Mouse (Mus musculus): Measurements from ENCODE around the gene Sec31b.

Sec31b gene

DNA sequence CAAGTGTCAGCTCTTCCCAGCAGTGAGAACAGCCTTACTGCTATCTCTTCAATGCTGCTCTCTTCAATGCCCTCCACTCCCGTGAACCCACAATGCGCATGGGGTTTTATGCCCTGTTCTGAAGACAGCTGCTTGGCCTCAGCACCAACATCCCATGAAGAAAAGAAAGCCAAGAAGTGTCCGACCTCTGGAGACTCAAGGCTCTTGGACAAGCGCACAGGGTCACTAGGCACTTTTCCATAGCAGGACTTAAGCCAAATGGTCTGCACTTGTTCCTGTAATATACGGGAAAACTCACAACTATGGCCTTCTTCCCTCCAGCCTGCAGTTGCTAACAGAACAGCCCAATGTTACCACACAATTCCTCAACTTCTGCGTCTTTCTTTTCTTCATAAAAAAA is 70.4 kb downstream of the Sec31b start:
- DNase-seq (ENCODE audit: low read depth), result no peak

DNA sequence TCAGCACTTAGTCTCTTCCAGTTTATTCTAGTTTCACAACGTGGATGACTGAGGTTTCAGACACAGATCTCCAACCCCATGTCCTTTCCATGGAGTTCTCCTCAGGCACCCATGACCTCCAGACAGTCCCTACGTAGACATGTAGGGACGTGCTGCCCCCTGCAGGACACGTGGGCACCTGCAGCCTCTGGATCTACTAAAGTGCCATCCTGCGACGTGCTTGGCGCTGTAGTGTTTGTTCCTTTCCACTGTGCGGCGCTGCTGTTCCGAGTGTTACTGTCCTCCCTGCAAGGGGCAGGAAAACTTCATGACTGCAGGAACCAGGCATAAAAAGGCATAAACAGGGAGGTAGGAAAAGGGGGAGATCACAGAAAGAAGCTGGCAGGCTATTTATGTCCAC is 71.5 kb downstream of the Sec31b start:
- peak; percentile 72 for DNase-seq (ENCODE audit: low read depth)

Data from induced T-regulatory cell, adult 2 months (primary cell).